Mouse (Mus musculus) bone marrow macrophage, adult 2 months (primary cell): ENCODE measurements around the gene Bmp7.

ENCODE experiments used
- CTCF ChIP-seq: IDR thresholded peaks from 2 replicates; pipeline ENCODE4 v1.5.1; 2012; ENCODE audit warnings: low read depth, mild to moderate bottlenecking, low read length, moderate library complexity
- POLR2A ChIP-seq: IDR thresholded peaks from 2 replicates; pipeline ENCODE4 v1.6.1; 2012; ENCODE audit warnings: mild to moderate bottlenecking, low read depth, low read length, borderline replicate concordance

DNA sequence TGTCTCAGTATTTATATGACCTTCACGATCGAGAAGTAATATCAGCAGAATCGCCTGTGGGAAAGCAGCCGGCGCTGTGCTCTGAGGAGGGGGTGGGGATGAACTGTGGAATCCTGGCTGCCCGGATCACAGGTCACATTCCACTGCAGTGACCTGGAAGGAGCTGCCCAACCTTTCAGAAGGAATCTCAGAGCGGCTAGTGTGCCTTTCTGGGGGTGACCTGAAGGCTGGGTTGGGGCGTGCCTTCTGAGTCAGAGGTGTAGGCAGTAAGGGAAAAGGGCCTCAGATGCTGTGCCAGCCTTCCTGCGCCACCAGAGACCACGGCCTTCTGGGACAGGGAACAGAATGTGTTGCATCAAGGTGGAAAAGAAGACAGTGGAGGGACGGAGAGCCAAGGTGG is 25.1 kb upstream of the Bmp7 start:
- TF ChIP-seq POLR2A (no peak), CTCF (no peak)
